Mouse (Mus musculus): ENCODE measurements around the gene Mrps34.

The Mrps34 gene

GRCm38 (mm10) chr17:24894995-24895547 is at the start of gene Mrps34, which contains the start of gene Eme2:
TSS of gene Mrps34 (plus strand) at chr17:24895116.
TSS of gene Eme2 (minus strand) at chr17:24895087.
- DNase-seq (ENCODE audit: low spot score in 2 of 2): peak; percentile 76 to 81

GRCm38 (mm10) chr17:24847386-24847785 is 47.5 kb upstream of the Mrps34 start:
- no peak for DNase-seq (ENCODE audit: low spot score in 2 of 2)

- DNase-seq (ENCODE audit: low spot score in 2 of 2): no peak
Observed at GRCm38 (mm10) chr17:24848600-24849031, 46.3 kb upstream of the Mrps34 start.

GRCm38 (mm10) chr17:24849733-24850064 is 45.2 kb upstream of the Mrps34 start:
- peak in 1 of 2 experiments; percentile 32 for DNase-seq (ENCODE audit: low spot score in 2 of 2)

- DNase-seq (ENCODE audit: low spot score in 2 of 2): peak; percentile 95 to 96
Observed at GRCm38 (mm10) chr17:24850065-24850772, 44.7 kb upstream of the Mrps34 start, which contains the start of gene Fahd1. TSS of gene Fahd1 (minus strand) at chr17:24850364.

GRCm38 (mm10) chr17:24850773-24851127 is 44.2 kb upstream of the Mrps34 start:
- no peak for DNase-seq (ENCODE audit: low spot score in 2 of 2)

- DNase-seq (ENCODE audit: low spot score in 2 of 2): no peak
Observed at GRCm38 (mm10) chr17:24851381-24852125, 43.4 kb upstream of the Mrps34 start.

- DNase-seq (ENCODE audit: low spot score in 2 of 2): no peak
Observed at GRCm38 (mm10) chr17:24855838-24856464, 39.0 kb upstream of the Mrps34 start.

GRCm38 (mm10) chr17:24856589-24856988 is 38.3 kb upstream of the Mrps34 start:
- no peak for DNase-seq (ENCODE audit: low spot score in 2 of 2)

- no peak for DNase-seq (ENCODE audit: low spot score in 2 of 2)
Observed at GRCm38 (mm10) chr17:24857831-24858470, 37.0 kb upstream of the Mrps34 start.

GRCm38 (mm10) chr17:24858967-24859366 is 35.9 kb upstream of the Mrps34 start:
- no peak for DNase-seq (ENCODE audit: low spot score in 2 of 2)

GRCm38 (mm10) chr17:24860076-24860475 is 34.8 kb upstream of the Mrps34 start:
- DNase-seq (ENCODE audit: low spot score in 2 of 2): no peak

GRCm38 (mm10) chr17:24861785-24862184 is 33.1 kb upstream of the Mrps34 start:
- DNase-seq (ENCODE audit: low spot score in 2 of 2): no peak

- DNase-seq (ENCODE audit: low spot score in 2 of 2): no peak
Observed at GRCm38 (mm10) chr17:24865776-24866175, 29.1 kb upstream of the Mrps34 start, which contains the start of gene Igfals. TSS of gene Igfals (plus strand) at chr17:24865997.

GRCm38 (mm10) chr17:24867914-24868313 is 27.0 kb upstream of the Mrps34 start:
- DNase-seq (ENCODE audit: low spot score in 2 of 2): no peak

- no peak for DNase-seq (ENCODE audit: low spot score in 2 of 2)
Observed at GRCm38 (mm10) chr17:24873695-24874404, 21.1 kb upstream of the Mrps34 start.

- DNase-seq (ENCODE audit: low spot score in 2 of 2): no peak
Observed at GRCm38 (mm10) chr17:24874405-24874745, 20.5 kb upstream of the Mrps34 start.

- no peak for DNase-seq (ENCODE audit: low spot score in 2 of 2)
Observed at GRCm38 (mm10) chr17:24874989-24875388, 19.9 kb upstream of the Mrps34 start.

GRCm38 (mm10) chr17:24877336-24878116 is 17.4 kb upstream of the Mrps34 start:
- no peak for DNase-seq (ENCODE audit: low spot score in 2 of 2)

- DNase-seq (ENCODE audit: low spot score in 2 of 2): no peak
Observed at GRCm38 (mm10) chr17:24878117-24878397, 16.9 kb upstream of the Mrps34 start.

GRCm38 (mm10) chr17:24878531-24878930 is 16.4 kb upstream of the Mrps34 start:
- no peak for DNase-seq (ENCODE audit: low spot score in 2 of 2)
